Mouse (Mus musculus) natural killer cell, adult 2 months (primary cell): ENCODE measurements at regions not wholly inside any gene's neighbourhood (a gene's known extent, or its start where the extent isn't known, plus 50 kb on each side); places are given as distances from the start of the nearest gene placed in this dataset.
"Not testable (repeated sequence)": the region's sequence is repeated elsewhere in the genome, so short reads cannot be mapped to it uniquely, and the experiment has no call there.

ENCODE experiments used
- DNase-seq, 2 experiments: peaks; one replicate each; pipeline ENCODE4 v3.0.0; 2022; ENCODE audit warnings: low spot score in 2 of 2

- no peak for DNase-seq
These were observed 492.5 kb upstream of the Zfp960 start for GRCm38 (mm10) chr17:16571403-16571802.

- DNase-seq, result no peak
These were observed 475.1 kb upstream of the Zfp960 start for GRCm38 (mm10) chr17:16588791-16589190.

GRCm38 (mm10) chr17:16599671-16600070 is 464.2 kb upstream of the Zfp960 start:
- no peak for DNase-seq

GRCm38 (mm10) chr17:16612405-16612979 is 451.4 kb upstream of the Zfp960 start:
- no peak for DNase-seq

- no peak for DNase-seq
These were observed 441.9 kb upstream of the Zfp960 start for GRCm38 (mm10) chr17:16621931-16622556.

- DNase-seq, result no peak
These were observed 434.1 kb upstream of the Zfp960 start for GRCm38 (mm10) chr17:16629854-16630253.

- no peak for DNase-seq
These were observed 430.5 kb upstream of the Zfp960 start for GRCm38 (mm10) chr17:16633426-16633825.

GRCm38 (mm10) chr17:16637463-16637862 is 426.4 kb upstream of the Zfp960 start:
- no peak for DNase-seq

- DNase-seq, result no peak
These were observed 416.0 kb upstream of the Zfp960 start for GRCm38 (mm10) chr17:16647942-16648341.

- DNase-seq, result no peak
These were observed 398.7 kb upstream of the Zfp960 start for GRCm38 (mm10) chr17:16665253-16665652.

GRCm38 (mm10) chr17:16667606-16668005 is 396.3 kb upstream of the Zfp960 start:
- DNase-seq, result no peak

GRCm38 (mm10) chr17:16704199-16704598 is 359.7 kb upstream of the Zfp960 start:
- DNase-seq, result no peak

- no peak for DNase-seq
These were observed 358.0 kb upstream of the Zfp960 start for GRCm38 (mm10) chr17:16705890-16706289.

GRCm38 (mm10) chr17:16726904-16727303 is 337.0 kb upstream of the Zfp960 start:
- DNase-seq, result no peak

GRCm38 (mm10) chr17:16753090-16753489 is 310.8 kb upstream of the Zfp960 start:
- no peak for DNase-seq

- DNase-seq, result not testable (repeated sequence)
These were observed 293.3 kb upstream of the Zfp960 start for GRCm38 (mm10) chr17:16770587-16770986.

GRCm38 (mm10) chr17:16798316-16798715 is 265.6 kb upstream of the Zfp960 start:
- no peak for DNase-seq

GRCm38 (mm10) chr17:16804986-16805385 is 258.9 kb upstream of the Zfp960 start:
- no peak for DNase-seq

GRCm38 (mm10) chr17:16818421-16818820 is 245.5 kb upstream of the Zfp960 start:
- no peak for DNase-seq

GRCm38 (mm10) chr17:16821716-16822115 is 242.2 kb upstream of the Zfp960 start:
- DNase-seq, result no peak

- no peak for DNase-seq
These were observed 224.8 kb upstream of the Zfp960 start for GRCm38 (mm10) chr17:16839152-16839551.

- no peak for DNase-seq
These were observed 203.1 kb upstream of the Zfp960 start for GRCm38 (mm10) chr17:16860771-16861170.

- peak in 1 of 2 experiments; percentile 4 for DNase-seq
These were observed 163.1 kb upstream of the Zfp960 start for GRCm38 (mm10) chr17:16900791-16901190.

- DNase-seq, result no peak
These were observed 145.7 kb upstream of the Zfp960 start for GRCm38 (mm10) chr17:16918191-16918590.
